Mouse (Mus musculus): ENCODE data around the gene Tnnt3. TPM values are rescaled to one million over a fixed set of nuclear protein-coding genes. Genes with fewer than 3 reads are reported as not detected.

The Tnnt3 gene
- total and polyA plus RNA-seq, 3 experiments = 3.1 to 13.3 (median 4.1) TPM

DNA sequence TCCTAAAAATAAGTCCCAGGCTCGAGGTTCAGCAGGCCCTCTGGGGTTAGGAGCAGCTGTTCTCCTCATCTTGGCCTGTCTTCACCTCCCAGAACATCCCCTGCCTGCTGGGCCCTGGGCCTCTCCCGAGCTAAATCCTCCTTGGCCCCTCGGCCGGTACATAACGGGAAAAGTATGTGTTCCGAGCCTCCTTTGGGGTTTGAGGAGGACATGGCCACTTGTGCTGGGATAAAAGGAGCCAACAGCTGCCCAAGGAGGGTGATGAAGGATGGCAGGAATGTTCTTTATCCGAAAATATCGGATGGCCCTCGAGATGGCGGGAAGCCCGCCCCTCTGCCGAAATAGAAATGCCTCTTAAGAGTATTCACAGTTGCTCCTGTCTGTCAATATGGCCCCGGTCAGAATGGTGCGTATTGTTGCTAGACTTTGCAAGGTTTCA is 52.3 kb downstream of the Tnnt3 start:
- Histone ChIP-seq H3K9ac (ENCODE audit: insufficient read depth, low read depth) (no peak overlapping the region), H3K27me3 (replicated peaks) (peaks cover 42% of the 10 kb centered on the region), H3K36me3 (replicated peaks in 1 of 2; ENCODE audit: control insufficient read depth in 1 of 2, insufficient read depth in 1 of 2, low read length in 1 of 2) (peaks cover 0 to 4% of the 10 kb centered on the region in 2 experiments), H3K9me3 (replicated peaks; ENCODE audit: low read length) (no peaks in the 10 kb centered on the region), H3K27ac (ENCODE audit: insufficient read depth, low read depth) (no peak overlapping the region), H3K4me3 (replicated peaks in 1 of 3; ENCODE audit: low read depth in 2 of 3, low read length in 2 of 3, poor library complexity in 1 of 3) (no peak overlapping the region), H3K4me1 (ENCODE audit: control insufficient read depth in 1 of 2, insufficient read depth in 2 of 2) (peaks cover 0 to 6% of the 10 kb centered on the region in 2 experiments; a peak in 2 of 4 replicates), H3K79me2 (replicated peaks; ENCODE audit: control insufficient read depth, extremely low read depth, insufficient read depth, poor library complexity, severe bottlenecking) (no peaks in the 10 kb centered on the region), H3K4me2 (ENCODE audit: insufficient read depth, low read depth, poor library complexity, severe bottlenecking) (no peak overlapping the region)
- TF ChIP-seq CTCF (conservative IDR thresholded peaks at IDR 0.05 in 1 of 2, IDR thresholded peaks at IDR 0.05 in 1 of 2; ENCODE audit: low read depth in 2 of 2, low read length in 2 of 2) (no peak), ZMIZ1 (IDR thresholded peaks at IDR 0.05; ENCODE audit: low read depth, low read length) (no peak), MAZ (IDR thresholded peaks at IDR 0.05; ENCODE audit: low read depth, low read length) (no peak), PAX5 (IDR thresholded peaks at IDR 0.05; ENCODE audit: low read length) (no peak), MYC (IDR thresholded peaks at IDR 0.05; ENCODE audit: low read depth, low read length) (no peak), TCF12 (IDR thresholded peaks at IDR 0.05; ENCODE audit: low read depth, low read length) (no peak), ZNF384 (IDR thresholded peaks at IDR 0.05; ENCODE audit: low read depth, low read length) (no peak), E2F4 (IDR thresholded peaks at IDR 0.05; ENCODE audit: insufficient replicate concordance, low read depth, low read length) (no peak), NRF1 (IDR thresholded peaks at IDR 0.05; ENCODE audit: low read depth, low read length) (no peak), UBTF (IDR thresholded peaks at IDR 0.05; ENCODE audit: low read depth, low read length) (no peak), NELFE (IDR thresholded peaks at IDR 0.05; ENCODE audit: low read depth, low read length) (no peak), MAX (IDR thresholded peaks at IDR 0.05; ENCODE audit: low read length) (no peak), GABPA (IDR thresholded peaks at IDR 0.05; ENCODE audit: insufficient replicate concordance, low read depth, low read length) (no peak), SMC3 (IDR thresholded peaks at IDR 0.05; ENCODE audit: low read depth, low read length) (no peak), RCOR1 (conservative IDR thresholded peaks at IDR 0.05; ENCODE audit: low read depth, low read length) (no peak), ZKSCAN1 (IDR thresholded peaks at IDR 0.05; ENCODE audit: borderline replicate concordance, low read depth, low read length) (no peak), TBP (conservative IDR thresholded peaks at IDR 0.05; ENCODE audit: low read depth, low read length) (no peak), MAFK (IDR thresholded peaks at IDR 0.05; ENCODE audit: insufficient replicate concordance, low read length) (no peak), MEF2A (IDR thresholded peaks at IDR 0.05; ENCODE audit: borderline replicate concordance, low read depth, low read length) (no peak)
- in situ Hi-C loops (cut with MboI; ENCODE audit: low pct_ligation_motif_present, low pct_unique_long_range_greater_than_20kb, low sequenced_read_pairs) (no loop called here), dilution Hi-C loops (cut with MboI; ENCODE audit: extremely low pct_ligation_motif_present, extremely low pct_unique_long_range_greater_than_20kb, low sequenced_read_pairs) (no loop called here)
- no peak for DNase-seq (ENCODE audit: extremely low read depth)

- TF ChIP-seq ZNF384 (IDR thresholded peaks at IDR 0.05; ENCODE audit: low read depth, low read length) (no peak), BHLHE40 (IDR thresholded peaks at IDR 0.05; ENCODE audit: low read depth, low read length) (no peak), GABPA (IDR thresholded peaks at IDR 0.05; ENCODE audit: insufficient replicate concordance, low read depth, low read length) (no peak), ZC3H11A (IDR thresholded peaks at IDR 0.05; ENCODE audit: low read depth, low read length) (no peak), MYC (IDR thresholded peaks at IDR 0.05; ENCODE audit: low read depth, low read length) (no peak), PAX5 (IDR thresholded peaks at IDR 0.05; ENCODE audit: low read length) (no peak), CTCF (conservative IDR thresholded peaks at IDR 0.05 in 1 of 2, IDR thresholded peaks at IDR 0.05 in 1 of 2; ENCODE audit: low read depth in 2 of 2, low read length in 2 of 2) (no peak), POLR2AphosphoS2 (IDR thresholded peaks at IDR 0.05; ENCODE audit: low read depth, low read length) (no peak), TCF12 (IDR thresholded peaks at IDR 0.05; ENCODE audit: low read depth, low read length) (no peak), RAD21 (IDR thresholded peaks at IDR 0.05; ENCODE audit: low read depth, low read length) (no peak), MXI1 (IDR thresholded peaks at IDR 0.05; ENCODE audit: low read depth, low read length) (no peak), SMC3 (IDR thresholded peaks at IDR 0.05; ENCODE audit: low read depth, low read length) (no peak), E2F4 (IDR thresholded peaks at IDR 0.05; ENCODE audit: insufficient replicate concordance, low read depth, low read length) (no peak), HCFC1 (IDR thresholded peaks at IDR 0.05; ENCODE audit: low read depth, low read length) (no peak), MAX (IDR thresholded peaks at IDR 0.05; ENCODE audit: low read length) (no peak), USF2 (conservative IDR thresholded peaks at IDR 0.05; ENCODE audit: low read depth, low read length) (no peak), NRF1 (IDR thresholded peaks at IDR 0.05; ENCODE audit: low read depth, low read length) (no peak), ELF1 (IDR thresholded peaks at IDR 0.05; ENCODE audit: low read depth, low read length) (no peak), ZMIZ1 (IDR thresholded peaks at IDR 0.05; ENCODE audit: low read depth, low read length) (no peak), CHD2 (IDR thresholded peaks at IDR 0.05; ENCODE audit: low read length) (no peak)
- Histone ChIP-seq H3K27ac (ENCODE audit: insufficient read depth, low read depth) (no peak overlapping the region), H3K4me1 (ENCODE audit: control insufficient read depth in 1 of 2, insufficient read depth in 2 of 2) (peaks cover 0 to 6% of the 10 kb centered on the region in 2 experiments; a peak in 2 of 4 replicates), H3K79me2 (replicated peaks; ENCODE audit: control insufficient read depth, extremely low read depth, insufficient read depth, poor library complexity, severe bottlenecking) (no peaks in the 10 kb centered on the region), H3K27me3 (replicated peaks) (peaks cover 49% of the 10 kb centered on the region), H3K4me2 (ENCODE audit: insufficient read depth, low read depth, poor library complexity, severe bottlenecking) (no peak overlapping the region), H3K9me3 (replicated peaks; ENCODE audit: low read length) (no peaks in the 10 kb centered on the region), H3K4me3 (replicated peaks in 1 of 3; ENCODE audit: low read depth in 2 of 3, low read length in 2 of 3, poor library complexity in 1 of 3) (no peak overlapping the region), H3K9ac (ENCODE audit: insufficient read depth, low read depth) (no peak overlapping the region), H3K36me3 (replicated peaks in 1 of 2; ENCODE audit: control insufficient read depth in 1 of 2, insufficient read depth in 1 of 2, low read length in 1 of 2) (no peaks in the 10 kb centered on the region)
- DNase-seq (ENCODE audit: extremely low read depth) = no peak
- in situ Hi-C loops (cut with MboI; ENCODE audit: low pct_ligation_motif_present, low pct_unique_long_range_greater_than_20kb, low sequenced_read_pairs) = no loop called here
- dilution Hi-C loops (cut with MboI; ENCODE audit: extremely low pct_ligation_motif_present, extremely low pct_unique_long_range_greater_than_20kb, low sequenced_read_pairs) = no loop called here
These were observed 53.1 kb downstream of the Tnnt3 start for GRCm38 (mm10) chr7:142551691-142552090.

Data from CH12.LX (cell line).